Mouse (Mus musculus): ENCODE measurements around the gene Jmy. TPM values are rescaled to one million over a fixed set of nuclear protein-coding genes. Genes with fewer than 3 reads are reported as not detected.

Gene Jmy
- polyA plus RNA-seq (2014; fragmentation: Nextera tagmentation; extraction: Ambion mirVana): 6.1 and 7.4 TPM in 2 replicates

- Histone ChIP-seq H3K4me3 (ENCODE audit: low read depth, low read length) (peak within 1 kb of the TSS; percentile 86), H3K9ac (replicated peaks; ENCODE audit: low read depth, low read length) (peak within 1 kb of the TSS; percentile 81), H3K4me2 (replicated peaks; ENCODE audit: low read depth, low read length) (peak within 1 kb of the TSS; percentile 49), H3K27me3 (ENCODE audit: control insufficient read depth, insufficient read depth, low read length) (no peaks in the 10 kb centered on the region), H3K4me1 (ENCODE audit: control insufficient read depth, insufficient read depth, low read length) (peaks cover 14% of the 10 kb centered on the region; the same call in 1 of the 2 replicates), H3K9me3 (ENCODE audit: control insufficient read depth, low read depth, low read length) (peaks cover 3% of the 10 kb centered on the region; the same call in 1 of the 2 replicates), H3K36me3 (ENCODE audit: control insufficient read depth, insufficient read depth, low read length) (no peaks in the 10 kb centered on the region), H3K27ac (ENCODE audit: low read length) (peak within 1 kb of the TSS; percentile 96)
- ATAC-seq (ENCODE audit: insufficient number of reproducible peaks, insufficient read depth, low FRiP score, low read depth): peak; percentile 94
- WGBS: under 1% methylated on average over 104 of the region's 105 CpGs
These were observed at the start of gene Jmy for GRCm38 (mm10) chr13:93499167-93499972. Jmy (minus strand) TSS chr13:93499808.

GRCm38 (mm10) chr13:93547641-93548040, 48.0 kb upstream of the Jmy start:
- 68% methylated on average over 5 of the region's 5 CpGs for WGBS
- no peak overlapping the region for H3K4me2 ChIP-seq (replicated peaks; ENCODE audit: low read depth, low read length)
- ATAC-seq (ENCODE audit: insufficient number of reproducible peaks, insufficient read depth, low FRiP score, low read depth): no peak
- H3K36me3 ChIP-seq (ENCODE audit: control insufficient read depth, insufficient read depth, low read length): no peaks in the 10 kb centered on the region
- no peak overlapping the region for H3K27ac ChIP-seq (ENCODE audit: low read length)
- H3K9ac ChIP-seq (replicated peaks; ENCODE audit: low read depth, low read length): no peak overlapping the region
- no peaks in the 10 kb centered on the region for H3K9me3 ChIP-seq (ENCODE audit: control insufficient read depth, low read depth, low read length)
- no peaks in the 10 kb centered on the region for H3K4me1 ChIP-seq (ENCODE audit: control insufficient read depth, insufficient read depth, low read length)
- H3K4me3 ChIP-seq (ENCODE audit: low read depth, low read length): no peak overlapping the region
- H3K27me3 ChIP-seq (ENCODE audit: control insufficient read depth, insufficient read depth, low read length): no peaks in the 10 kb centered on the region

GRCm38 (mm10) chr13:93546011-93546410, 46.4 kb upstream of the Jmy start:
- H3K4me1 ChIP-seq (ENCODE audit: control insufficient read depth, insufficient read depth, low read length): no peaks in the 10 kb centered on the region
- no peaks in the 10 kb centered on the region for H3K9me3 ChIP-seq (ENCODE audit: control insufficient read depth, low read depth, low read length)
- 74% methylated on average over 1 of the region's 1 CpGs for WGBS
- no peak overlapping the region for H3K9ac ChIP-seq (replicated peaks; ENCODE audit: low read depth, low read length)
- H3K4me3 ChIP-seq (ENCODE audit: low read depth, low read length): no peak overlapping the region
- no peak for ATAC-seq (ENCODE audit: insufficient number of reproducible peaks, insufficient read depth, low FRiP score, low read depth)
- H3K4me2 ChIP-seq (replicated peaks; ENCODE audit: low read depth, low read length): no peak overlapping the region
- no peak overlapping the region for H3K27ac ChIP-seq (ENCODE audit: low read length)
- H3K27me3 ChIP-seq (ENCODE audit: control insufficient read depth, insufficient read depth, low read length): no peaks in the 10 kb centered on the region
- no peaks in the 10 kb centered on the region for H3K36me3 ChIP-seq (ENCODE audit: control insufficient read depth, insufficient read depth, low read length)

- no peaks in the 10 kb centered on the region for H3K9me3 ChIP-seq (ENCODE audit: control insufficient read depth, low read depth, low read length)
- no peaks in the 10 kb centered on the region for H3K36me3 ChIP-seq (ENCODE audit: control insufficient read depth, insufficient read depth, low read length)
- no peak for ATAC-seq (ENCODE audit: insufficient number of reproducible peaks, insufficient read depth, low FRiP score, low read depth)
- H3K4me2 ChIP-seq (replicated peaks; ENCODE audit: low read depth, low read length): no peak overlapping the region
- H3K4me3 ChIP-seq (ENCODE audit: low read depth, low read length): no peak overlapping the region
- no peak overlapping the region for H3K27ac ChIP-seq (ENCODE audit: low read length)
- H3K9ac ChIP-seq (replicated peaks; ENCODE audit: low read depth, low read length): no peak overlapping the region
- no peaks in the 10 kb centered on the region for H3K27me3 ChIP-seq (ENCODE audit: control insufficient read depth, insufficient read depth, low read length)
- H3K4me1 ChIP-seq (ENCODE audit: control insufficient read depth, insufficient read depth, low read length): no peaks in the 10 kb centered on the region
These were observed 44.7 kb upstream of the Jmy start for GRCm38 (mm10) chr13:93544274-93544673.

GRCm38 (mm10) chr13:93539311-93539710, 39.7 kb upstream of the Jmy start:
- Histone ChIP-seq H3K36me3 (ENCODE audit: control insufficient read depth, insufficient read depth, low read length) (no peaks in the 10 kb centered on the region), H3K9me3 (ENCODE audit: control insufficient read depth, low read depth, low read length) (no peaks in the 10 kb centered on the region), H3K27ac (ENCODE audit: low read length) (no peak overlapping the region), H3K9ac (replicated peaks; ENCODE audit: low read depth, low read length) (no peak overlapping the region), H3K4me1 (ENCODE audit: control insufficient read depth, insufficient read depth, low read length) (no peaks in the 10 kb centered on the region), H3K4me3 (ENCODE audit: low read depth, low read length) (no peak overlapping the region), H3K27me3 (ENCODE audit: control insufficient read depth, insufficient read depth, low read length) (no peaks in the 10 kb centered on the region), H3K4me2 (replicated peaks; ENCODE audit: low read depth, low read length) (no peak overlapping the region)
- no peak for ATAC-seq (ENCODE audit: insufficient number of reproducible peaks, insufficient read depth, low FRiP score, low read depth)
- 59% methylated on average over 4 of the region's 4 CpGs for WGBS

GRCm38 (mm10) chr13:93518753-93519319, 19.2 kb upstream of the Jmy start:
- Histone ChIP-seq H3K4me3 (ENCODE audit: low read depth, low read length) (no peak overlapping the region), H3K4me1 (ENCODE audit: control insufficient read depth, insufficient read depth, low read length) (no peaks in the 10 kb centered on the region), H3K4me2 (replicated peaks; ENCODE audit: low read depth, low read length) (no peak overlapping the region), H3K36me3 (ENCODE audit: control insufficient read depth, insufficient read depth, low read length) (no peaks in the 10 kb centered on the region), H3K9ac (replicated peaks; ENCODE audit: low read depth, low read length) (no peak overlapping the region), H3K27me3 (ENCODE audit: control insufficient read depth, insufficient read depth, low read length) (no peaks in the 10 kb centered on the region), H3K27ac (ENCODE audit: low read length) (no peak overlapping the region), H3K9me3 (ENCODE audit: control insufficient read depth, low read depth, low read length) (no peaks in the 10 kb centered on the region)
- WGBS: 61% methylated on average over 2 of the region's 2 CpGs
- no peak for ATAC-seq (ENCODE audit: insufficient number of reproducible peaks, insufficient read depth, low FRiP score, low read depth)

DNA sequence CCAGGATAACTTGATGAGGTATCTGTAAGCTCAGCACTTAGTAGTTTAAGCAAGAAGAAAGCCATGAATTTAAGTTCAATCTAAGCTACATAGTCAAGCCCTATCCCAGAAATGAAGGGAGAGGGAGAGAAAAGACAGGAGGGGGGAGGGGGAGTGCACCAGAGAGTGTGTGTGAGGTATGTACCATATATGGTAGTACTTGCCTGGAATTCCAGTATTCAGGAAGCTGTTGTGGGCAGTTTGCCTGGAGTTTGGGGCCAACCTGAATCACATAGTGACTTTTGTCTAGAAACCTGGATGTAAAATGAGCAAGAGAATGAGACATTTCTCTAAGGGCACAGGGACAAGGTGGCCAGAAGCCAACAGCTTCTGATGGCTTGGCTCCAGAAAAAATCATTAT, 17.6 kb upstream of the Jmy start:
- H3K4me1 ChIP-seq (ENCODE audit: control insufficient read depth, insufficient read depth, low read length): no peaks in the 10 kb centered on the region
- no peaks in the 10 kb centered on the region for H3K27me3 ChIP-seq (ENCODE audit: control insufficient read depth, insufficient read depth, low read length)
- no peak for ATAC-seq (ENCODE audit: insufficient number of reproducible peaks, insufficient read depth, low FRiP score, low read depth)
- no peak overlapping the region for H3K9ac ChIP-seq (replicated peaks; ENCODE audit: low read depth, low read length)
- H3K4me3 ChIP-seq (ENCODE audit: low read depth, low read length): no peak overlapping the region
- no peaks in the 10 kb centered on the region for H3K36me3 ChIP-seq (ENCODE audit: control insufficient read depth, insufficient read depth, low read length)
- no peaks in the 10 kb centered on the region for H3K9me3 ChIP-seq (ENCODE audit: control insufficient read depth, low read depth, low read length)
- H3K4me2 ChIP-seq (replicated peaks; ENCODE audit: low read depth, low read length): no peak overlapping the region
- H3K27ac ChIP-seq (ENCODE audit: low read length): no peak overlapping the region

- Histone ChIP-seq H3K27ac (ENCODE audit: low read length) (no peak overlapping the region), H3K9ac (replicated peaks; ENCODE audit: low read depth, low read length) (no peak overlapping the region), H3K9me3 (ENCODE audit: control insufficient read depth, low read depth, low read length) (no peaks in the 10 kb centered on the region), H3K4me2 (replicated peaks; ENCODE audit: low read depth, low read length) (no peak overlapping the region), H3K4me1 (ENCODE audit: control insufficient read depth, insufficient read depth, low read length) (no peaks in the 10 kb centered on the region), H3K36me3 (ENCODE audit: control insufficient read depth, insufficient read depth, low read length) (no peaks in the 10 kb centered on the region), H3K27me3 (ENCODE audit: control insufficient read depth, insufficient read depth, low read length) (no peaks in the 10 kb centered on the region), H3K4me3 (ENCODE audit: low read depth, low read length) (no peak overlapping the region)
- no peak for ATAC-seq (ENCODE audit: insufficient number of reproducible peaks, insufficient read depth, low FRiP score, low read depth)
- 85% methylated on average over 10 of the region's 10 CpGs for WGBS
These were observed 14.6 kb upstream of the Jmy start for GRCm38 (mm10) chr13:93514000-93514795.
